Mouse (Mus musculus) small intestine, adult 2 months (tissue): ENCODE data around the gene Rfx8. TPM values are rescaled to one million over a fixed set of nuclear protein-coding genes. Genes with fewer than 3 reads are reported as not detected.

Experiments
- H3K27ac ChIP-seq: fragments of 200-500 bp; 2 replicates; pipeline ENCODE4 v1.5.1; 2012; ENCODE audit warnings: low read depth, low read length, control low read depth, inconsistent platforms; ENCODE audit not compliant: insufficient read depth
- H3K27me3 ChIP-seq: fragments of 200-500 bp; 2 replicates; pipeline ENCODE4 v1.6.1; 2012; ENCODE audit warnings: mild to moderate bottlenecking, moderate library complexity, low read length, inconsistent platforms; ENCODE audit not compliant: control insufficient read depth, insufficient read depth
- H3K36me3 ChIP-seq: fragments of 200-500 bp; 2 replicates; pipeline ENCODE4 v1.6.1; 2012; ENCODE audit warnings: mild to moderate bottlenecking, low read length, control low read depth, inconsistent platforms; ENCODE audit not compliant: control insufficient read depth, insufficient read depth
- H3K4me1 ChIP-seq: fragments of 200-500 bp; 2 replicates; pipeline ENCODE4 v1.6.1; 2012; ENCODE audit warnings: low read length, inconsistent platforms, mixed read lengths; ENCODE audit not compliant: control insufficient read depth, insufficient read depth, insufficient read length
- H3K4me3 ChIP-seq: fragments of 200-500 bp; 2 replicates; pipeline ENCODE4 v1.5.1; 2012; ENCODE audit warnings: low read depth, mild to moderate bottlenecking, control low read depth, inconsistent platforms, low read length, moderate library complexity
- CTCF ChIP-seq: fragments of 200-500 bp; IDR thresholded peaks from 2 replicates; pipeline ENCODE4 v1.5.1; 2012; ENCODE audit warnings: low read depth, mild to moderate bottlenecking, control low read depth, inconsistent platforms, low read length, moderate library complexity, mixed read lengths; ENCODE audit not compliant: insufficient replicate concordance, insufficient read length; ENCODE audit errors: extremely low read depth
- POLR2A ChIP-seq: fragments of 200-500 bp; IDR thresholded peaks from 2 replicates; pipeline ENCODE4 v1.6.1; 2012; ENCODE audit warnings: low read depth, mild to moderate bottlenecking, control low read depth, inconsistent platforms, low read length, moderate library complexity
- WGBS: fragments of 180-500 bp; shearing (Covaris S2); methylation state at CpG from one replicate; pipeline ENCODE4 v1.1.7; 2018; 5-methylcytosine and 5-hydroxymethylcytosine counted together
- polyA plus RNA-seq: library from polyadenylated mRNA; depleted of rRNA; stranded (reverse); fragments of >200 nt; gene quantifications from 2 replicates; pipeline ENCODE4 v1.2.3, GENCODE M21; 2012

Gene Rfx8
- polyA plus RNA-seq, 1 experiment: not detected

DNA sequence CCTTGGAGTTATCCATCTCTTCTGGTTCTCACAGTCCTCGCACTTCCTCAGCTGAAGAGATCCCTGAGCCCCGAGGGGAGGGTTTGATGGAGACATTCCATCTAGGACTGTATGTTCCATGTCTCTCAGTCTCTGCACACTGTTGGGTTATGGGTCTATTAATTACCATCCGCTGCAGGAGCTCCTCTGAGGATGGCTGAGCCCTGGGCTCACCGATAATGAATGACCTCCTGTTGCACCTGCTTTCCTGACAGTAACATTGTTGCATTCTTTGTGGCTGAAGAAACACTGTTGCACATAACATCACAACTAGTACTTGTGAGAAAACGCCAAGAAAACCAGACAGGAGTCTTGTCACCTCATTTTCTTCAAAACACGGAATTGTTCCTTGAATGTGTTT is 27.9 kb upstream of the Rfx8 start:
- Histone ChIP-seq H3K4me1 (peaks cover 14% of the 10 kb centered on the region; the same call in 1 of the 2 replicates), H3K4me3 (no peak overlapping the region), H3K27me3 (no peaks in the 10 kb centered on the region), H3K27ac (no peak overlapping the region), H3K36me3 (no peaks in the 10 kb centered on the region)
- 31% methylated on average over 6 of the region's 6 CpGs for WGBS
- no peak for TF ChIP-seq CTCF
- no peak for TF ChIP-seq POLR2A

- Histone ChIP-seq H3K36me3 (no peaks in the 10 kb centered on the region), H3K4me1 (peaks cover 14% of the 10 kb centered on the region; the same call in 1 of the 2 replicates), H3K4me3 (no peak overlapping the region), H3K27ac (no peak overlapping the region), H3K27me3 (no peaks in the 10 kb centered on the region)
- TF ChIP-seq POLR2A (no peak), CTCF (no peak)
- 37% methylated on average over 7 of the region's 7 CpGs for WGBS
These were observed 25.7 kb upstream of the Rfx8 start for GRCm38 (mm10) chr1:39746464-39746863.

DNA sequence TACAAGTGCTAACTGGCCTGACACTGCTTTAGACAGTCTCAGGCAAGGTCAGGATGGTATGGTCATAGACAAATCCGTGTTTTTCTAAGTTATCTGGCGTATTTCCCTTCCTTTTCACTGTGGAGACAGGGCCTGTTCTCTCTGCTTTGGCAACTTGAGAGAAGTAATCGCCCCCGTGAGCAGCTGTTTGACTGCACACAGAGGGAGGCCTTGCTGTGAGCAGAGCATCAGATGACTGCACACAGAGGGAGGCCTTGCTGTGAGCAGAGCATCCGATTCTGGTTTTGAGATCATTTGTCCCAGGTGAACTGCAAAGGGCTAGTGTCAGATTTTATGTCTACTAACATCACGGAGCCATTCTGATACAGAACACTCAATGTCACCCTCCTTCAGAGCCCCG is 20.2 kb upstream of the Rfx8 start:
- Histone ChIP-seq H3K4me3 (no peak overlapping the region), H3K27ac (no peak overlapping the region), H3K4me1 (no peaks in the 10 kb centered on the region), H3K27me3 (no peaks in the 10 kb centered on the region), H3K36me3 (no peaks in the 10 kb centered on the region)
- 83% methylated on average over 7 of the region's 7 CpGs for WGBS
- TF ChIP-seq CTCF: no peak
- TF ChIP-seq POLR2A: no peak

DNA sequence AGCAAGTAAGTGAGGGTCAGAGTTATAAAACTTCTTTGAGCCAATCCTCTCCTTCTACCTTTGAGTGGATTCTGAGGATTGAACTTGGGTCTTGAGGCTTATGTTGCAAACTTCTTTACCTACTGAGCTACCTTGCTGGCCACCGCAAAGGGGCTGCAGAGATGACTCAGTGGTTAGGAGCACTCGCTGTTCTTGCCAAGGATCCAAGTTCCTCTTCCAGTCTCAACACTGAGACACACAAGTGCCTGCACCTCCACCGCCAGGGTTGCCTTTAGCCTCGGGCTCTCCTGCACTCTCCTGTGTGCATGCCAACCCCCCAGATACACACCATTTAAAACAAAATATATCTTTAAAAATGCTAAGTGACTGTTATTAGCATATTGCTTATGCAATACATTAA is 19.2 kb upstream of the Rfx8 start:
- no peak overlapping the region for H3K27ac ChIP-seq
- TF ChIP-seq CTCF: no peak
- no peak for TF ChIP-seq POLR2A
- no peaks in the 10 kb centered on the region for H3K36me3 ChIP-seq
- H3K4me3 ChIP-seq: no peak overlapping the region
- H3K4me1 ChIP-seq: no peaks in the 10 kb centered on the region; the same call in 1 of the 2 replicates
- 79% methylated on average over 4 of the region's 4 CpGs for WGBS
- H3K27me3 ChIP-seq: no peaks in the 10 kb centered on the region

- WGBS: 42% methylated on average over 8 of the region's 8 CpGs
- Histone ChIP-seq H3K4me3 (no peak overlapping the region), H3K36me3 (no peaks in the 10 kb centered on the region), H3K27ac (peak overlapping the region; percentile 17; the same call in 1 of the 2 replicates), H3K4me1 (no peaks in the 10 kb centered on the region; the same call in 1 of the 2 replicates), H3K27me3 (no peaks in the 10 kb centered on the region)
- TF ChIP-seq POLR2A: no peak
These were observed 15.3 kb upstream of the Rfx8 start for GRCm38 (mm10) chr1:39735927-39736604.

- 84% methylated on average over 2 of the region's 2 CpGs for WGBS
- Histone ChIP-seq H3K36me3 (no peaks in the 10 kb centered on the region), H3K4me3 (no peak overlapping the region), H3K27me3 (no peaks in the 10 kb centered on the region), H3K27ac (peak overlapping the region; percentile 9; the same call in 1 of the 2 replicates), H3K4me1 (no peaks in the 10 kb centered on the region; the same call in 1 of the 2 replicates)
- no peak for TF ChIP-seq CTCF
- no peak for TF ChIP-seq POLR2A
These were observed 14.7 kb upstream of the Rfx8 start for GRCm38 (mm10) chr1:39735493-39735892.

GRCm38 (mm10) chr1:39734881-39735280 is 14.1 kb upstream of the Rfx8 start:
- 77% methylated on average over 6 of the region's 6 CpGs for WGBS
- H3K4me3 ChIP-seq: no peak overlapping the region
- H3K27ac ChIP-seq: peak overlapping the region; percentile 49
- no peak for TF ChIP-seq CTCF
- no peak for TF ChIP-seq POLR2A
- H3K36me3 ChIP-seq: no peaks in the 10 kb centered on the region
- H3K27me3 ChIP-seq: no peaks in the 10 kb centered on the region
- no peaks in the 10 kb centered on the region; the same call in 1 of the 2 replicates for H3K4me1 ChIP-seq

DNA sequence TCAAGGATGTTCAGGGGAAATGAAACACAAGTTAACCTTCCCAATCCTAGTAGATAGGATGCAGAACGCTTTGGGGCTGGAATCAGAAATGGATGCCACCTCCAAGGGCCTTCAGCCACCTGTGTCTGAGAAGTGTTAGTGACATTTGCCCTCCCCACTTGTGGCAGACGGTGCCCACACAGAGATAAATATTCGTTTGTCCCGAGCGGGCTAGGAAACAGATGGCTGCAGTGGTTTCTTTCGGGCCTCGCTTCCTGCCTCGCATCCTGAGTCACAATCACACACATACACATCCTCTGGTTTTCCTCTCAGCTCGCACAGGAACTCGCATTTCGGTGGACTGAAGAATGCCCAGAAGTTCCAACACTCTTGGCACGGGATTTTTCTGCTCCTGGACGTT is 13.5 kb upstream of the Rfx8 start:
- H3K27ac ChIP-seq: peak overlapping the region; percentile 49; the same call in 1 of the 2 replicates
- WGBS: 81% methylated on average over 13 of the region's 13 CpGs
- no peak overlapping the region for H3K4me3 ChIP-seq

More for the DNA sequence above, 13.5 kb upstream of the Rfx8 start:
- no peak for TF ChIP-seq POLR2A
- Histone ChIP-seq H3K27me3 (no peaks in the 10 kb centered on the region), H3K4me1 (no peaks in the 10 kb centered on the region; the same call in 1 of the 2 replicates), H3K36me3 (no peaks in the 10 kb centered on the region)
